Mouse (Mus musculus): Measurements from ENCODE around the gene Psmd2.

Psmd2 gene

DNA sequence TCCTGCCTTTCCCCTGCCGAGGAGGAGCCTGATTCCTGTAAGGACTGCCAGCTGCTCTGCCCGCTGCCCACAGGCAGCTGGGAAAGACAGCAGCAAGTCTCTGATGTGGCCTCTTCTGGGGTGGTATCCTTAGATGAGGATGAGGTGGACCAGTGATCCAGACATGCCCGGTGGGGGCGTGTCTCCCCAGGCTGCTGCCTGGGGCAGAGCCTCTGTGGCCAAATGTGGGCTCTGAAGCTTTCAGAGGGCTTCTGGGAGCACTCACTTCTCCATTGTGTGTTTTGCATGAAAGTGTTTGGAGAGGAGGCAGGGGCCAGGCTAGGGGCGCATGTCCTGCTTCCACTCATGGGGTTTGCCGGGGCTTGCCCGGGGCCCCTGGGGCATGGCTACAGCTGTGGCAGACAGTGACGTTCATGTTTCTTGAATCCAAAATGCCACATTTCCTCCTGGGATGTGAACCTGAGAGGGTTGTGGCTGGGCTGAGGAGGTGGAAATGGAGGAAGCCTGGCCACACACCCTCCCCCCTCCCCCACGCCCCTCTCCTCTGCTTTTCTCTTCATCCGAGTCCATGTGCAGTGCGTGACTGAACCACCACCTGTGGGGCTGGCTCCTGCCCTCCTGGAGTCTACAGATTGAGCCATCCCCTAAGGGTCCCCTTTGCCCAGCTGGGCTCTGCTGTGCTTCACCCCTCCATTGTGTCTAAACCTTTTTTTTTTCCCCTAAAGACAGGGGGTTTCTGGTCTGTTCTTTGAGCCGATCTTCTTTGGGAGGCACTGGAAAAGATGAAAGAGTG is 50.5 kb downstream of the Psmd2 start:
- no peak for DNase-seq (ENCODE audit: low spot score in 2 of 2)

- DNase-seq (ENCODE audit: low spot score in 2 of 2), result peak in 1 of 2 experiments; percentile 52
These were observed 51.1 kb downstream of the Psmd2 start for GRCm38 (mm10) chr16:20702522-20702893.

GRCm38 (mm10) chr16:20703071-20703470 is 51.6 kb downstream of the Psmd2 start:
- DNase-seq (ENCODE audit: low spot score in 2 of 2), result no peak

- no peak for DNase-seq (ENCODE audit: low spot score in 2 of 2)
These were observed 52.4 kb downstream of the Psmd2 start for GRCm38 (mm10) chr16:20703699-20704400.

GRCm38 (mm10) chr16:20705786-20706185 is 54.3 kb downstream of the Psmd2 start:
- no peak for DNase-seq (ENCODE audit: low spot score in 2 of 2)

- DNase-seq (ENCODE audit: low spot score in 2 of 2), result no peak
These were observed 55.1 kb downstream of the Psmd2 start for GRCm38 (mm10) chr16:20706407-20707055.

- no peak for DNase-seq (ENCODE audit: low spot score in 2 of 2)
These were observed 56.9 kb downstream of the Psmd2 start for GRCm38 (mm10) chr16:20708220-20708938.

- no peak for DNase-seq (ENCODE audit: low spot score in 2 of 2)
These were observed 57.7 kb downstream of the Psmd2 start for GRCm38 (mm10) chr16:20708939-20709734.

GRCm38 (mm10) chr16:20710370-20710769 is 58.9 kb downstream of the Psmd2 start:
- DNase-seq (ENCODE audit: low spot score in 2 of 2), result no peak

- DNase-seq (ENCODE audit: low spot score in 2 of 2), result no peak
These were observed 59.4 kb downstream of the Psmd2 start for GRCm38 (mm10) chr16:20710810-20711209.

- no peak for DNase-seq (ENCODE audit: low spot score in 2 of 2)
These were observed 60.7 kb downstream of the Psmd2 start for GRCm38 (mm10) chr16:20712190-20712589.

GRCm38 (mm10) chr16:20712889-20713288 is 61.4 kb downstream of the Psmd2 start:
- no peak for DNase-seq (ENCODE audit: low spot score in 2 of 2)

Measured in heart, adult 9 months (tissue).